Comparison of ENCODE assay signal across 9 mouse cellular contexts in genomic region chr3:95517493-95517898, GRCm38 (mm10). TPM values are rescaled to one million over a fixed set of nuclear protein-coding genes. Genes with fewer than 3 reads are reported as not detected.
DNase-seq lines count a peak whose midpoint lies in the region; ATAC-seq and TF ChIP-seq lines count a peak whose summit lies in the region.
"Had no signal": no experiment of that assay in that cellular context is flagged by ENCODE, and none has a peak within 500 bp of the region (broad histone marks: within the 10 kb centered on the region; RNA-seq: fewer than 3 reads in every experiment).

No protein-coding gene starts in this region.

- peak; percentile 84 for DNase-seq in 416B (ENCODE audit: low read depth)
- DNase-seq in adrenal gland, adult 18-20 months (ENCODE audit: low spot score in 2 of 2): peak; percentile 57 to 72
- DNase-seq in embryo, embryonic 9.5 days (ENCODE audit: extremely low spot score): peak; percentile 68
- peak; percentile 42 for DNase-seq in gastrocnemius, postnatal 25 days
- DNase-seq in kidney, adult 2 months: peak; percentile 67
- DNase-seq in spleen, postnatal 14 days (ENCODE audit: low spot score in 2 of 2): peak; percentile 57 to 68

- no peaks in the 10 kb centered on the region for H3K36me3 ChIP-seq in kidney, adult 2 months (ENCODE audit: control insufficient read depth, insufficient read depth, low read length)
- H3K36me3 ChIP-seq in limb, embryonic 13.5 days: no peaks in the 10 kb centered on the region
- H3K36me3 ChIP-seq in midbrain, embryonic 16.5 days (ENCODE audit: control insufficient read depth, insufficient read depth, low read length): no peaks in the 10 kb centered on the region

- no peaks in the 10 kb centered on the region for H3K4me1 ChIP-seq in kidney, adult 2 months (ENCODE audit: control insufficient read depth, insufficient read depth, low read length)
- H3K4me1 ChIP-seq in limb, embryonic 13.5 days: 0 out of 2 replicates have a peak, but pooled peaks cover 3% of the 10 kb centered on the region
- no peaks in the 10 kb centered on the region for H3K4me1 ChIP-seq in midbrain, embryonic 16.5 days (ENCODE audit: control insufficient read depth, insufficient read depth, low read length)

- no peak overlapping the region for H3K9ac ChIP-seq in limb, embryonic 13.5 days
- H3K9ac ChIP-seq in midbrain, embryonic 16.5 days (ENCODE audit: low read depth, low read length): no peak overlapping the region

- no peak overlapping the region for H3K4me3 ChIP-seq in kidney, adult 2 months (ENCODE audit: insufficient read depth, low read depth, low read length)
- H3K4me3 ChIP-seq in limb, embryonic 13.5 days: no peak overlapping the region
- H3K4me3 ChIP-seq in midbrain, embryonic 16.5 days (ENCODE audit: low read depth, low read length): no peak overlapping the region

- no peaks in the 10 kb centered on the region for H3K9me3 ChIP-seq in limb, embryonic 13.5 days
- H3K9me3 ChIP-seq in midbrain, embryonic 16.5 days (replicated peaks; ENCODE audit: control insufficient read depth, low read length, poor library complexity, severe bottlenecking): no peaks in the 10 kb centered on the region

- WGBS in kidney, adult 2 months: 8% methylated on average over 10 of the region's 10 CpGs
- WGBS in limb, embryonic 13.5 days: 23% methylated on average over 10 of the region's 10 CpGs
- WGBS in midbrain, embryonic 16.5 days: 23% methylated on average over 10 of the region's 10 CpGs

- no peak overlapping the region for H3K27ac ChIP-seq in kidney, adult 2 months (ENCODE audit: insufficient read depth, low read depth, low read length)
- H3K27ac ChIP-seq in limb, embryonic 13.5 days: 0 out of 2 replicates have a peak overlapping the region, but pooled peaks have one; percentile 76
- H3K27ac ChIP-seq in midbrain, embryonic 16.5 days (ENCODE audit: low read length): no peak overlapping the region

- H3K27me3 ChIP-seq in kidney, adult 2 months (replicated peaks; ENCODE audit: control insufficient read depth, insufficient read depth, low read length): no peaks in the 10 kb centered on the region
- H3K27me3 ChIP-seq in limb, embryonic 13.5 days: no peaks in the 10 kb centered on the region
- H3K27me3 ChIP-seq in midbrain, embryonic 16.5 days (ENCODE audit: control insufficient read depth, insufficient read depth, low read depth, low read length): no peaks in the 10 kb centered on the region

- no peak overlapping the region for H3K4me2 ChIP-seq in limb, embryonic 13.5 days (replicated peaks)
- H3K4me2 ChIP-seq in midbrain, embryonic 16.5 days (ENCODE audit: low read length): no peak overlapping the region

- no peak for ATAC-seq in limb, embryonic 13.5 days (ENCODE audit: low FRiP score, low read depth)
- ATAC-seq in midbrain, embryonic 16.5 days: peak; percentile 80

- TF ChIP-seq CTCF in kidney, adult 2 months (conservative IDR thresholded peaks at IDR 0.05; ENCODE audit: insufficient read depth, insufficient read length, low read depth, low read length): peak; percentile 89

- no peak for TF ChIP-seq POLR2A in kidney, adult 2 months (IDR thresholded peaks at IDR 0.05; ENCODE audit: low read depth, low read length)

RNA-seq across cellular contexts. Expression of gene Ctss, which starts 9.1 kb away (rescaled TPM):
- 100 to 1,000 TPM in 1 of 2 experiments, 10 to 100 TPM in 1; 71.3 to 153 TPM for total RNA-seq in adrenal gland, adult 18-20 months (2021)
- 1 to 10 TPM; 3.2 to 3.3 TPM for total RNA-seq in gastrocnemius, postnatal 25 days (2021)
- polyA plus RNA-seq in kidney, adult 2 months (2012; rRNA removed): 8.2 and 18.1 TPM in 2 replicates
- 12.0 and 14.4 TPM in 2 replicates for polyA plus RNA-seq in limb, embryonic 13.5 days (2015; fragmentation: Nextera tagmentation; extraction: Ambion mirVana)
- polyA plus RNA-seq in midbrain, embryonic 16.5 days (2015; fragmentation: Nextera tagmentation; extraction: Ambion mirVana): 10.4 and 11.6 TPM in 2 replicates

RNA-seq across cellular contexts. Expression of gene Ctsk, which starts 18.4 kb away (rescaled TPM):
- total RNA-seq in adrenal gland, adult 18-20 months (2021): 1 to 10 TPM; 5.0 to 5.9 TPM
- total RNA-seq in gastrocnemius, postnatal 25 days (2021): 10 to 100 TPM in 1 of 2 experiments, 1 to 10 TPM in 1; 8.9 to 12.9 TPM
- 6.5 and 8.2 TPM in 2 replicates for polyA plus RNA-seq in kidney, adult 2 months (2012; rRNA removed)
- polyA plus RNA-seq in limb, embryonic 13.5 days (2015; fragmentation: Nextera tagmentation; extraction: Ambion mirVana): 32.7 and 37.8 TPM in 2 replicates
- 5.7 and 10.8 TPM in 2 replicates for polyA plus RNA-seq in midbrain, embryonic 16.5 days (2015; fragmentation: Nextera tagmentation; extraction: Ambion mirVana)

RNA-seq across cellular contexts. Expression of gene Hormad1, which starts 42.0 kb away (rescaled TPM):
- total RNA-seq in adrenal gland, adult 18-20 months (2021): not detected
- not detected for total RNA-seq in gastrocnemius, postnatal 25 days (2021)
- not detected in 2 replicates for polyA plus RNA-seq in kidney, adult 2 months (2012; rRNA removed)
- not detected in 2 replicates for polyA plus RNA-seq in limb, embryonic 13.5 days (2015; fragmentation: Nextera tagmentation; extraction: Ambion mirVana)
- polyA plus RNA-seq in midbrain, embryonic 16.5 days (2015; fragmentation: Nextera tagmentation; extraction: Ambion mirVana): not detected in 2 replicates
- total RNA-seq: gastrocnemius, postnatal 4 days had no signal
